Comparison of ENCODE assay signal across 1 mouse cellular context in genomic region chr11:69421131-69421977, GRCm38 (mm10).
TF ChIP-seq lines count a peak whose summit lies in the region.

No protein-coding gene starts in this region.

TF ChIP-seq in ES-E14, 5 proteins besides CTCF, POLR2A, EP300 and RAD21 (continued from another document):
- no peak for TF ChIP-seq ZNF384 (IDR thresholded peaks at IDR 0.05; ENCODE audit: low read depth, low read length)
